Mouse (Mus musculus) liver, embryonic 11.5 days (tissue): Measurements from ENCODE around the gene Oxa1l. TPM values are rescaled to one million over a fixed set of nuclear protein-coding genes. Genes with fewer than 3 reads are reported as not detected.
"Not testable (repeated sequence)": the region's sequence is repeated elsewhere in the genome, so short reads cannot be mapped to it uniquely, and the experiment has no call there.

ENCODE experiments used
- ATAC-seq: fragments of 200-750 bp; cut with Nextera tagmentation; replicated peaks from 2 replicates; pipeline ENCODE4 v1.8.0; 2017; ENCODE audit warnings: moderate number of reproducible peaks, mild to moderate bottlenecking, moderate TSS enrichment, moderate library complexity; ENCODE audit not compliant: low FRiP score
- DNase-seq: peaks from one replicate; pipeline ENCODE4 v3.0.0-alpha.2; 2017; ENCODE audit warnings: low spot score
- H3K27ac ChIP-seq: fragments of 300-500 bp; sonication (generic); 2 replicates; pipeline ENCODE4 v1.5.1; 2014; ENCODE audit warnings: mild to moderate bottlenecking, low read depth, low read length, control low read depth
- H3K27me3 ChIP-seq: fragments of 300-500 bp; sonication (generic); replicated peaks from 2 replicates; pipeline ENCODE4 v1.6.1; 2014; ENCODE audit warnings: low read length, mixed read lengths; ENCODE audit not compliant: control insufficient read depth, insufficient read depth
- H3K36me3 ChIP-seq: fragments of 300-500 bp; sonication (generic); 2 replicates; pipeline ENCODE4 v1.6.1; 2014; ENCODE audit warnings: mild to moderate bottlenecking, low read length, moderate library complexity, mixed read lengths; ENCODE audit not compliant: control insufficient read depth, insufficient read depth
- H3K4me1 ChIP-seq: fragments of 300-500 bp; sonication (generic); replicated peaks from 2 replicates; pipeline ENCODE4 v1.6.1; 2014; ENCODE audit warnings: low read length, mixed read lengths; ENCODE audit not compliant: control insufficient read depth, insufficient read depth
- H3K4me2 ChIP-seq: fragments of 300-500 bp; sonication (generic); 2 replicates; pipeline ENCODE4 v1.6.1; 2014; ENCODE audit warnings: mild to moderate bottlenecking, control low read depth, moderate library complexity
- H3K4me3 ChIP-seq: fragments of 300-500 bp; sonication (generic); 2 replicates; pipeline ENCODE4 v1.5.1; 2014; ENCODE audit warnings: low read depth, low read length, control low read depth
- H3K9ac ChIP-seq: fragments of 300-500 bp; sonication (generic); 2 replicates; pipeline ENCODE4 v1.6.1; 2014; ENCODE audit warnings: low read depth, low read length, control low read depth
- H3K9me3 ChIP-seq: fragments of 300-500 bp; sonication (generic); 2 replicates; pipeline ENCODE4 v1.6.1; 2016; ENCODE audit warnings: low read length, inconsistent platforms, mixed read lengths; ENCODE audit not compliant: control insufficient read depth
- WGBS: fragments of 180-500 bp; shearing (Covaris S2); extraction: QIAGEN DNeasy Blood & Tissue Kit; methylation state at CpG from one replicate; pipeline ENCODE4 v1.1.7; 2014; 5-methylcytosine and 5-hydroxymethylcytosine counted together
- polyA plus RNA-seq: library from polyadenylated mRNA; unstranded; fragments of >200 nt; fragmentation: Nextera tagmentation; extraction: Ambion mirVana; gene quantifications from 2 replicates; pipeline ENCODE4 v1.2.1, GENCODE M21; 2014

Oxa1l gene
- polyA plus RNA-seq, 1 experiment from 2014 or later = 42.3 TPM

DNA sequence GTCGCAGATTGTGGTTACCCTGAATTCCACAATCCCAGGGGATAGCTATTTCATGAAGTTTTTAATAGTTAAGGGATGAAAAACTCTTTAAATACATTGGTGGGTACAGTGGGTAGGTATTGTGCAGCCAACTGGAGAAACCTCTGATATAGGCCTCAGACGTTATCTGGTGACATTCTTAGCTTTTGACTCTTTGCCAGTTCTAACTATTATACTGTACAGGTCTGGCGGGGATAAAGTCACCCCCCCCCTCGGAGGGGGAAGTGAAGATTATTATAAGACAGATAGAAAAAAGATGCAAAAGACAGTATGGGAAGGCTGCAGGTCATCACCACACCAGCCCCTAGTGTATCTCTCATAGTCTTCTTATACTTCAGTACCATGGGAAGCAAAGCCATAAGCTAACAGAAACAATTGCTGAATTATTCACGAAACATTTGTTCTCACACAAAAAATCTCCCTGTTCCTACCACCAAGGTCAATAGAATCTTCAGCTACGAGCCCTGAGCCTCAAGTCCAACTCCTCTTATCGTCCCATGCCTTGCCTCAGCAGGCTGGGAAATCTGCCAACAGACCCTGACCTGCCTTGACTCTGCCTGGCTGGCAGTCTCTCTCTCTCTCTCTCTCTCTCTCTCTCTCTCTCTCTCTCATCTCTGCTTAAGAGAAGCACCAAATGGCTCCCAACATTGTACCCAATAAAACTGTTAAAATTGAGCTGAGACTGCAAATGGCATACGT, 27.0 kb upstream of the Oxa1l start:
- Histone ChIP-seq H3K27me3 (no peaks in the 10 kb centered on the region), H3K9ac (no peak overlapping the region), H3K9me3 (no peaks in the 10 kb centered on the region), H3K4me3 (no peak overlapping the region), H3K4me1 (no peaks in the 10 kb centered on the region), H3K27ac (no peak overlapping the region), H3K4me2 (no peak overlapping the region), H3K36me3 (no peaks in the 10 kb centered on the region)
- WGBS = 71% methylated on average over 8 of the region's 8 CpGs
- ATAC-seq (no peak), DNase-seq (no peak)

DNA sequence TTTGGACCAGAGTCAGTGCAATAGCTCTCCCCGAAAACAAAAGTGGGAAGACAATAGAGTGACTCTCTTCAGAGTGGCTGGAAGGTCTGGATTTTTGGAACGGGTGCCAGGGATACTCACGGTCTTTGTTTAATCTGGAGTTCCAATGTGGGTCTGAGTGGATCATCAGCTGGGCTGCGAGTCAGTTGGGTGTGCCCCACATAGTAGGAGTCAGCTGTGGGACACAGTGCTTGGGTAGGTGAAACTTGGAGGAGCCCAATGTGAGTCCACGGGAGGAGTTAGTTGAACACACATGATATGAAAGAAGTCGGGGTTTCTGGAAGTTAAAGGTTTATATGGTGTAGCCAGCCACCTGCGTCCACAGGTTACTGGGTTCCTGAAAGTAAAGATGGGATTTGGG, 19.8 kb upstream of the Oxa1l start:
- no peak overlapping the region for H3K4me3 ChIP-seq
- ATAC-seq = no peak
- H3K4me1 ChIP-seq = no peaks in the 10 kb centered on the region
- H3K27ac ChIP-seq = no peak overlapping the region
- H3K27me3 ChIP-seq = no peaks in the 10 kb centered on the region
- DNase-seq = no peak
- H3K9me3 ChIP-seq = no peaks in the 10 kb centered on the region
- H3K36me3 ChIP-seq = no peaks in the 10 kb centered on the region
- H3K9ac ChIP-seq = no peak overlapping the region
- no peak overlapping the region for H3K4me2 ChIP-seq
- WGBS = 61% methylated on average over 7 of the region's 7 CpGs

DNA sequence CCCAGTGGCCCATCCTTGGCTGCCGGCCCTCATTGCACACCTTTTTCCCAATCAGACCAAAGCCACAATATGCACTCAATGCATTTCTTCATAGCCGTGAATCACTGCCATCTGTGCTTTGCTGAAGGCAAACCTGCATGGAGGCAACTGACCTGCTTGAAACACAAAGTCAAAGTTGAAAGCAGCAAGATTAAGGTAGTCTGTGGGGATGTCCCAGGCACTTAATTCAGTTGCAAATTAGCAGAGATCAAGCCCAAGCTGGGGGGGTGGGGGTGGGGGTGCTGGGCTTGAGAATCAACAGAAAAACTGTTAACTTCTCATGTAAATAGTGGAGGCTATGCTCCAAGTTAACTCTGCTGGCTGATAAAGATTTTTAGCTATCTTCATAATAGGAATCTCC, 18.8 kb upstream of the Oxa1l start:
- not testable (repeated sequence) for H3K9me3 ChIP-seq, DNase-seq, H3K4me1 ChIP-seq, H3K4me2 ChIP-seq, ATAC-seq, H3K27me3 ChIP-seq, H3K36me3 ChIP-seq, H3K27ac ChIP-seq, H3K9ac ChIP-seq, H3K4me3 ChIP-seq
- WGBS = 28% methylated on average over 2 of the region's 2 CpGs

DNA sequence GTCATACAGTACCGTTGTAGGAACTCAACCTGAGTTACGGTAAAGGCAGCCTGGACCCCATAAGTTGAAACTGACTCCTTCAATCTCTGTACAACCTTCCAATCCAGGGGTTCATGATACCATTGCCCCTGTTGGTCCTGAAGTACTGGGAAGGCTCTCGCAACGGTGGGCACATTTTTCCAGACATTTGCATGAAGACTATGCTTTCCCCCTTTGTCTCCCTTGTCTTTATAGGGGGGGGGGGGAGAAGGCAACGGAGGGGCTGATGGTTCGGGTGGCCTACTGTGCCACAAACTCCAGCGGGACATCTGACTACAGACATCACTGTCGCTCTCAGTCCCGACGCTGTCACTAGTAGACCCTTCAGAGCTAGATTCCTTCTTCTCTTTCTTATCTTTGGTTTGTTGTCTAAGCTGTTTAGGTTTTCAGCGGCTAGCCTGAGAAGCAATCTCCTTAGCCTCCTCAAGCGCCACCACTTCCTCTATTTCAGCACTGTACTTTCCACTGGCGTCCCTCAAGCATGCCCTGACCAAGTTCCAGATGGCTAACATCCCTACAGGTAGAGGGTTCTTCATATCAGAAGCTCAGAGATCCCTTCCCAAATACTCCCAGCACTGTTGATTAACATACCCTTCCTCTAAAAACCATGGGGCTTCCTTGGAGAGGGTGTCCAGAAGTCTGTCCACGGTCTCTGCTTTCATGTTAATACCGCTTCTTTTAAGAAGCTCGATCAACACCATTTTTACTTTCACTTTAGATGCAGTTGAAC, 9.7 kb upstream of the Oxa1l start:
- H3K9me3 ChIP-seq, DNase-seq, H3K4me2 ChIP-seq, H3K27ac ChIP-seq, H3K4me3 ChIP-seq, H3K27me3 ChIP-seq, H3K36me3 ChIP-seq, H3K9ac ChIP-seq, ATAC-seq, H3K4me1 ChIP-seq: not testable (repeated sequence)
- 78% methylated on average over 16 of the region's 16 CpGs for WGBS

DNA sequence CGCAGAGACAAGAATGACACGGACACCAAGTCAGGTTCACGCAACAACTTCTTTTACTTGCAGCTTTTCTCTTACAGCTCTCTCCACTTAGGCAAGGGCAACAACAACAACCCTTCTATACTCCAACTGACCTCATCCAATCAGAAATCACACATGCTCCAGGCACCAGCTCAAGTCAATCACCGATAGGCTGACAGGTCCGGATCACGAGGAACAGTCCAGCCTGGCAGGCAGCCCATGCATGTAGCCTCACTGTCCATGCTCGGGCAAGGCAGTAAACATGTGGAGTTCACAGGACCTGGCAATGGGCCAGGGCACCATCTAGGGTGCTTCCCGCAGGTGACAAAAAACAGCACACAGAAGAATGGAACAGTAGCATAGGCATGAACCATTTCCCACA, 8.3 kb upstream of the Oxa1l start:
- H3K9me3 ChIP-seq = no peaks in the 10 kb centered on the region; the same call in 1 of the 2 replicates
- H3K4me3 ChIP-seq = no peak overlapping the region
- no peak for DNase-seq
- H3K27me3 ChIP-seq = no peaks in the 10 kb centered on the region
- H3K27ac ChIP-seq = no peak overlapping the region
- 89% methylated on average over 8 of the region's 8 CpGs for WGBS
- no peaks in the 10 kb centered on the region for H3K36me3 ChIP-seq
- no peaks in the 10 kb centered on the region for H3K4me1 ChIP-seq
- ATAC-seq = no peak
- no peak overlapping the region for H3K4me2 ChIP-seq
- no peak overlapping the region for H3K9ac ChIP-seq

DNA sequence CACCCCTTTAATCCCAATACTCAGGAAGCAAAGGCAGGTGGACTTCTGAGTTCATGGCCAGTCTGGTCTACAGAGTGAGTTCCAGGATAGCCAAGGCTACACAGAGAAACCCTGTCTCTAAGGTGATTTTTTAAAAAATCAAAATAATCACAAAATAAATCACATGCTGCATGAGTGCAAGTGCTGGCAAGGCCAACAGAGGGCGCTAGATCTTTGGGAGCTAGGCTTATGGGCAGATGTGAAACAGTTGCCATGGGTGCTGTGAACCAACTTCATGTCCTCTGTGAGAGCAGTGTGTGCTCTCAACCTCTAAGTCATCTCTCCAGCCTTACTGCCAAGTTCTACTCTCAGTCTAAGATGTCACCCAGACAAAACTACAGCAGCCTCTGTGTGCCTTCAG, 6.2 kb upstream of the Oxa1l start:
- Histone ChIP-seq H3K36me3 (no peaks in the 10 kb centered on the region), H3K4me2 (no peak overlapping the region), H3K4me3 (no peak overlapping the region), H3K4me1 (no peaks in the 10 kb centered on the region), H3K9ac (no peak overlapping the region), H3K27me3 (no peaks in the 10 kb centered on the region), H3K27ac (no peak overlapping the region), H3K9me3 (no peaks in the 10 kb centered on the region; the same call in 1 of the 2 replicates)
- ATAC-seq = no peak
- WGBS = 41% methylated on average over 1 of the region's 1 CpGs
- no peak for DNase-seq

DNA sequence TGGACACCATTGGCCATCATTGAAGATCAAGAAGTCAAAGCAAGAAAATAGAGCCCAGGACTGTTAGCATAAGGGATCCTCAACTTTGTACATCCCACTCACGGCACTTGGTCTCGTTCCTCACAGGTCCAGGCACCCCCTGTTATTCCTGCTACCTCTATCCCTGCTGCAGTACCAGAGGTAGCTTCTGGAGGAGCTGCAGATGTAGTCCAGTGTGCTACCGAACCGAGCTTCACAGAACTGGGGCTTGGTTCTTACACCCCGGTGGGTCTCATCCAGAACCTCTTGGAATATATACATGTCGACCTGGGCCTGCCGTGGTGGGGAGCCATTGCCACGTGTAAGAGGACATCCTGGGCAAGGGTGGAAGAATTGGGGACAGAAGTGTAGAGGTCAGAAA, 2.5 kb downstream of the Oxa1l start:
- DNase-seq (no peak), ATAC-seq (no peak)
- no peak overlapping the region for H3K4me2 ChIP-seq
- peaks cover 23% of the 10 kb centered on the region for H3K36me3 ChIP-seq
- H3K27ac ChIP-seq = no peak overlapping the region
- no peaks in the 10 kb centered on the region for H3K27me3 ChIP-seq
- H3K9ac ChIP-seq = no peak overlapping the region
- H3K4me1 ChIP-seq = peaks cover 9% of the 10 kb centered on the region
- no peak overlapping the region for H3K4me3 ChIP-seq
- WGBS = 92% methylated on average over 8 of the region's 8 CpGs
- no peaks in the 10 kb centered on the region for H3K9me3 ChIP-seq

DNA sequence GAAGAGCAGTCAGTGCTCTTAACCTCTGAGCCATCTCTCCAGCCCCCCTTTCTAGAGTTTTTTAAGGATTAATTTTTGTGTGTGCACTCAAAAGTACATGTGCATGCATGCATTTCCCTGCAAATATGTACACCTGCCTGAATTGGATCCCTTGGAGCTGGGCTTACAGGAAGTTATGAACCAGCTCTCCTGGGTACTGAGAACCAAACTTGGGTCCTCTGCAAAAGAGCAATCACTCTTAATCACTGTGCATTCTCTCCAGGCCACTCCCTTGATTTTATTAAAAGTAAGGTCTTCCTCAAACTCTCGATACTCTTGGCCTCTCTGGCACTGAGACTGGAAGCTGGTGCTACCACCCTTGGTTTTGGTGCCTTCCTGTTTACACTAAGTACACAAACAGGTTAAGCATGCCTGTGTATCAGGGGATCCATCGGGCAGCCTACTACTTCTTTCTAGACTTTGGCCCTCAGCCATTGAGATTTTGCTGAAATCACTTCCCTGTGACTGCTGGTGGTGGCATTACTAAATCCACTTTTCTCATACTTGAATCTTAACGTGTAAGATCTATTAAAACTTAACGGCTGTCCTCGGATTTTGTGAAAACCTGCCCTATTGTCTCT, 4.5 kb downstream of the Oxa1l start:
- H3K36me3 ChIP-seq = peaks cover 42% of the 10 kb centered on the region
- H3K4me3 ChIP-seq = no peak overlapping the region
- DNase-seq (no peak), ATAC-seq (no peak)
- no peak overlapping the region for H3K27ac ChIP-seq
- 87% methylated on average over 5 of the region's 5 CpGs for WGBS
- H3K4me1 ChIP-seq = peaks cover 9% of the 10 kb centered on the region
- H3K27me3 ChIP-seq = no peaks in the 10 kb centered on the region
- no peaks in the 10 kb centered on the region for H3K9me3 ChIP-seq
- H3K4me2 ChIP-seq = no peak overlapping the region
- H3K9ac ChIP-seq = no peak overlapping the region
